Mouse (Mus musculus) liver, embryonic 16.5 days (tissue): ENCODE data around the gene Nectin2. TPM values are rescaled to one million over a fixed set of nuclear protein-coding genes. Genes with fewer than 3 reads are reported as not detected.

Experiments
- ATAC-seq: fragments of 200-750 bp; cut with Nextera tagmentation; 2 replicates; pipeline ENCODE4 v1.8.0; 2017; ENCODE audit warnings: low read depth, mild to moderate bottlenecking, moderate number of reproducible peaks, moderate library complexity
- H3K27ac ChIP-seq: fragments of 300-500 bp; sonication (generic); 2 replicates; pipeline ENCODE4 v1.5.1; 2014; ENCODE audit warnings: mild to moderate bottlenecking, low read length
- H3K27me3 ChIP-seq: fragments of 300-500 bp; sonication (generic); 2 replicates; pipeline ENCODE4 v1.6.1; 2014; ENCODE audit warnings: low read depth, low read length, mixed read lengths; ENCODE audit not compliant: control insufficient read depth, insufficient read depth
- H3K36me3 ChIP-seq: fragments of 300-500 bp; sonication (generic); 2 replicates; pipeline ENCODE4 v1.6.1; 2014; ENCODE audit warnings: mild to moderate bottlenecking; ENCODE audit not compliant: control insufficient read depth, insufficient read depth
- H3K4me1 ChIP-seq: fragments of 300-500 bp; sonication (generic); 2 replicates; pipeline ENCODE4 v1.6.1; 2014; ENCODE audit warnings: low read depth, low read length, mixed read lengths; ENCODE audit not compliant: control insufficient read depth
- H3K4me2 ChIP-seq: fragments of 300-500 bp; sonication (generic); 2 replicates; pipeline ENCODE4 v1.6.1; 2014; ENCODE audit warnings: low read depth, low read length, mixed read lengths
- H3K4me3 ChIP-seq: fragments of 300-500 bp; sonication (generic); 2 replicates; pipeline ENCODE4 v1.5.1; 2014; ENCODE audit warnings: low read depth, mild to moderate bottlenecking, low read length
- H3K9ac ChIP-seq: fragments of 300-500 bp; sonication (generic); 2 replicates; pipeline ENCODE4 v1.6.1; 2014; ENCODE audit warnings: low read depth, low read length
- H3K9me3 ChIP-seq: fragments of 300-500 bp; sonication (generic); replicated peaks from 2 replicates; pipeline ENCODE4 v1.6.1; 2016; ENCODE audit warnings: low read length; ENCODE audit not compliant: control insufficient read depth
- WGBS: fragments of 180-500 bp; shearing (Covaris S2); extraction: QIAGEN DNeasy Blood & Tissue Kit; methylation state at CpG from one replicate; pipeline ENCODE4 v1.1.7; 2014; ENCODE audit not compliant: insufficient replicate concordance; 5-methylcytosine and 5-hydroxymethylcytosine counted together
- polyA plus RNA-seq: library from polyadenylated mRNA; unstranded; fragments of >200 nt; fragmentation: Nextera tagmentation; extraction: Ambion mirVana; gene quantifications from 2 replicates; pipeline ENCODE4 v1.2.1, GENCODE M21; 2015

Nectin2 gene
- polyA plus RNA-seq, 1 experiment from 2014 or later = 15.8 TPM

DNA sequence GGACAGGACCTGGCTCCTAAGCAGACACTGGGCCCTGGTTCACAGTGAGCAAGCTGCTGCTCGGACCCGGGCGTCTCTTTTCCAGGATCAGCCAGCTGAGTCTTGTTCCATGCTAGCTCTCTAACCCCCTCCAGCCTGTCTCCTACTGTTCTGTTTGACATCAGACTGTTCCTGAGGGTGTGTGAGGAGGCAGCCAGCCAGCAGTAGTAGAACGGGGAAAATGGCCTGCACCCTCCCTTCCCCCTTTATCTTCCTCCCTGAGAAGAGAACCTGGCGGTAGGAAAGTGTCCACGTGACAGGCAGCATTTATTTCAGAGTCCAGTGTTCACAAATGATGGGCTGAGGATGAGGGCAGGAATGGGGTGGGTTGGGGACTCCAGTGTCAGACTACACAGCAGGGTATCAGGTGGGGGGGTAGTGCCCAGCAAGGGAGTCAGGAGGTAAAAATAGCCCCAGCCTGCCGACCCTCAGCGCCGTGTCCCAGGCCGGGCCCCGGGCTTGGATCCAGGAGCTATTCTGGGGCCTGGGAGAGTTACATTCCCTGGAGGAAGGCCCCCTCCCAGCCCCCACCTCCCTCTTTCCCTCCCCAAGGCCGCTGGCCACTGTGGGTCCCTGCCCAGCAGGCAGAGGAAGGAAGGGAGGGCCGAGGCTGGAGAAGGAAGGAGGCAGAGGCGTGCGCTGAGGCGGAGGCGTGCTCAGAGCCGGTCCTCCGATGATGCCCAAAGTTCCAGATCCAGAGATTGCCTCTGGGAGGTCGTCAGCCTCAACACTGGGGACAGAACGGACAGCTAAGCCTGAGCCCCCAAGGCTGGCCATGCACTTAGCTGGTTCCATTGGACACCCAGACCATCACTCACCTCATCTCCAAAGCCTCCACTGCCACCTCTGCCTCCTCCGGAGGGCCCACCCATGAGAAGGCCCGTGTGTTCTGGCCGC lies 5.8 kb upstream of the Nectin2 start:
- Histone ChIP-seq H3K36me3 (no peaks in the 10 kb centered on the region), H3K4me2 (no peak overlapping the region), H3K9ac (no peak overlapping the region), H3K4me1 (no peaks in the 10 kb centered on the region), H3K27ac (no peak overlapping the region), H3K9me3 (no peaks in the 10 kb centered on the region), H3K4me3 (no peak overlapping the region), H3K27me3 (no peaks in the 10 kb centered on the region)
- WGBS = 42% methylated on average over 24 of the region's 24 CpGs
- peak; percentile 55 for ATAC-seq

DNA sequence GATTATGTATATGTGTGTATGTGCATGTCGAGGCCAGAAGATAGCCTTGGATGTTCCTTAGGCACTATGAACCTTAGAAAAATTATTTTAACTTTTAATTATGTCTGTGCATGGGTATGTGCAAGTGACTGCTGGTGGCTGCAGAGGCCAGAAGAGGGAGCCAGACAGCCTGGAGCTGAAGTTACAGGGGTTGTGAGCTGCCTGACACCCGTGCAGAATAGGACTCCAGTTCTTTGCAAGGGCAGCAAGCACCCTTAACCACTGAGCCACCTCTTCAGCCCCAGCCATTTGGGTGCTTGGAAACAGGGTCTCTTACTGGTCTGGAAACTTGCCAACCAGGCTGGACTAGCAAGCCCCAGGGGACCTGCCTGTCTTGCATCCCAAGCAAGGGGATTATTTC lies 4.7 kb upstream of the Nectin2 start:
- peaks cover 9% of the 10 kb centered on the region for H3K4me1 ChIP-seq
- no peak overlapping the region for H3K4me3 ChIP-seq
- H3K9me3 ChIP-seq = no peaks in the 10 kb centered on the region
- H3K9ac ChIP-seq = no peak overlapping the region
- no peak overlapping the region for H3K27ac ChIP-seq
- H3K27me3 ChIP-seq = no peaks in the 10 kb centered on the region
- H3K4me2 ChIP-seq = no peak overlapping the region
- no peak for ATAC-seq
- WGBS = 54% methylated on average over 2 of the region's 2 CpGs
- no peaks in the 10 kb centered on the region for H3K36me3 ChIP-seq

DNA sequence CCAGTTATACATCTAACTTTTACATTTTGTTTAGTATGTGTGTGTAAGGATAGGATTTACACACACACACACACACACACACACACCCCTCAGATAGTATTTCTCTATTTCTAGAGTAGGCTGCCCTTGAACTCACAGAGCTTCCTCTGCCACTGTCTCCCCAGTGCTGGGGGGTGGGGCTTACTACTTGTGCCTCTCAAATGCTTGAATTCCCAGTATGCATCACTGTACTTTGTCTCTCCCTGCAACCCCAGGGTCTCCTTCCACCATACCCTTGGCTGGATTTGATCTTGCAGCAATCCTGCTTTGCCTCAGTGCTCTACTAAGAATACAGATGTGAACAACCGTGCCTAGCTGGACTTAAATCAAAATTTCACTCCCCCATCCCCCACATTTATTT lies 3.8 kb upstream of the Nectin2 start:
- Histone ChIP-seq H3K4me1 (peaks cover 15% of the 10 kb centered on the region), H3K4me2 (no peak overlapping the region)

GRCm38 (mm10) chr7:19753587-19753986 lies 3.3 kb upstream of the Nectin2 start:
- no peaks in the 10 kb centered on the region for H3K9me3 ChIP-seq
- H3K36me3 ChIP-seq = no peaks in the 10 kb centered on the region
- no peak overlapping the region for H3K27ac ChIP-seq
- 35% methylated on average over 7 of the region's 7 CpGs for WGBS
- no peaks in the 10 kb centered on the region for H3K27me3 ChIP-seq
- H3K9ac ChIP-seq = no peak overlapping the region
- no peak overlapping the region for H3K4me2 ChIP-seq
- no peak for ATAC-seq
- peaks cover 20% of the 10 kb centered on the region for H3K4me1 ChIP-seq
- no peak overlapping the region for H3K4me3 ChIP-seq

More for the DNA sequence above, 3.8 kb upstream of the Nectin2 start:
- H3K9me3 ChIP-seq = no peaks in the 10 kb centered on the region
- no peak overlapping the region for H3K27ac ChIP-seq
- H3K36me3 ChIP-seq = no peaks in the 10 kb centered on the region
- H3K9ac ChIP-seq = no peak overlapping the region
- no peaks in the 10 kb centered on the region for H3K27me3 ChIP-seq
- no peak for ATAC-seq
- no peak overlapping the region for H3K4me3 ChIP-seq
- WGBS = 53% methylated on average over 1 of the region's 1 CpGs

GRCm38 (mm10) chr7:19752652-19753051 lies 2.4 kb upstream of the Nectin2 start:
- Histone ChIP-seq H3K9ac (no peak overlapping the region), H3K27ac (no peak overlapping the region), H3K4me1 (peaks cover 29% of the 10 kb centered on the region), H3K9me3 (no peaks in the 10 kb centered on the region), H3K27me3 (no peaks in the 10 kb centered on the region), H3K4me3 (no peak overlapping the region), H3K4me2 (no peak overlapping the region), H3K36me3 (no peaks in the 10 kb centered on the region)
- WGBS = 65% methylated on average over 8 of the region's 8 CpGs
- ATAC-seq = no peak

DNA sequence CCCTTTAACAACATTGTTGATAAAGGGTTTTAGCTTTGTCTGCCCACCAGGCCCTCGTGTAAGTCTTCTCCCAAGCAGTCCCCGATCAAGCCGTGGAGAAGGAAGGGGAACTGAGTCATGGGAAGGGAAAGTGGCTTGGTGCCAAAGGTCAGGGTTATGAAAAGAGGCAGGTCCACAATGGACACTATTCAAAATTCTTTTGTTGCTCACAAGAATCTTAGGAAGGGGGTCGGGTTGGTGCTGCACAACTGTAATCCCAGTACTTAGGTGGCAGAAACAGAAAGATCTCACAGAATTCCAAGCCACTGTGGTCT lies 744 bp upstream of the Nectin2 start:
- Histone ChIP-seq H3K27me3 (no peaks in the 10 kb centered on the region), H3K4me1 (peaks cover 36% of the 10 kb centered on the region), H3K36me3 (no peaks in the 10 kb centered on the region), H3K4me2 (no peak overlapping the region), H3K4me3 (no peak overlapping the region), H3K27ac (no peak overlapping the region), H3K9ac (no peak overlapping the region), H3K9me3 (no peaks in the 10 kb centered on the region)
- WGBS = 15% methylated on average over 4 of the region's 4 CpGs
- no peak for ATAC-seq

DNA sequence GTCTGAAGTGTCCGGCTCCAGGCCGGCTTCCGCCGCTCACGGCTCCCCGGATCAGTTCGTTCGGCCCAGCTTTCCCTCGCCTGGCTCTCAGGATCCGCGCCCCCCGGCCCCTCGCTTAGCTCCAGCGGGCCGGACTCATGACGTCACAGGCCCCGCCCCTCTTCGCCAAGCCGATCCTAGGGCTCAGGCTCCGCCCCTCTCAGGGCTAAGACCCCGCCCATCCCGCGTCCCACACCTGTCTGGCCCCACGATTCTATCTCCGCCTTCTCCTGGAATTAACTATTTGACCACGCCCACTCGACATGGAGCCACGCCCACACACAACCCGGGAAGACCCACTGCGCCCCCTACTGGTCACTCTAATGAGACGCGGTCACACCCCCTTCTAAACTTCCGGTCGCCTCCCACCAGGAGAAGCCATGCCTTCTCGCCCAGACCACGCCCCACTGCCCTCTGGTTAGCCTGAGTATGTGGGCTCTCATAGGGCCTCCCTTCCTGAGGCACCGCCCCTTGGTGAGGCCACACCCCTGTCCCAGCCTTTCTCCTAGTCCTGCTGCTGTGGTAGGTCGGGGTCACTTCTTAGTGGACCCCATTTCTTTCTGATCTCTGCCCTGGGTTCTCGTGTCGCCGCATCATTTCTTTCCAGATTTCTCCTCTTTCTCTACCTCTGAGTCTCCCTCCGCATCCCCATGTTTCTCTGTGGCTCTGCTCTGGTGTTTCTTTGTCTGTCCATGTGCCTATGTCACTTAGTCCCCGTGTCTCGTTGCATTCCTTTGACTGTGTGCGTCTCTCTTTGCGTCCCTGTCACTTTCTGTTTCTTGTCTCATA lies 680 bp downstream of the Nectin2 start:
- Histone ChIP-seq H3K9me3 (no peaks in the 10 kb centered on the region), H3K27me3 (no peaks in the 10 kb centered on the region), H3K9ac (peak overlapping the region; percentile 69), H3K4me1 (peaks cover 36% of the 10 kb centered on the region), H3K4me3 (peak overlapping the region; percentile 67), H3K36me3 (no peaks in the 10 kb centered on the region), H3K4me2 (peak overlapping the region; percentile 93), H3K27ac (peak overlapping the region; percentile 46; the same call in 1 of the 2 replicates)
- WGBS = under 1% methylated on average over 46 of the region's 46 CpGs
- ATAC-seq = peak; percentile 92

GRCm38 (mm10) chr7:19748219-19749195 lies 1.8 kb downstream of the Nectin2 start:
- Histone ChIP-seq H3K4me1 (peaks cover 36% of the 10 kb centered on the region), H3K4me3 (peak overlapping the region; percentile 67), H3K36me3 (no peaks in the 10 kb centered on the region), H3K27ac (peak overlapping the region; percentile 46; the same call in 1 of the 2 replicates), H3K27me3 (no peaks in the 10 kb centered on the region), H3K4me2 (peak overlapping the region; percentile 93), H3K9ac (peak overlapping the region; percentile 69), H3K9me3 (no peaks in the 10 kb centered on the region)
- ATAC-seq = no peak
- under 1% methylated on average over 32 of the region's 32 CpGs for WGBS
